Mouse (Mus musculus) liver, embryonic 11.5 days (tissue): ENCODE results near the gene Gm136. TPM values are rescaled to one million over a fixed set of nuclear protein-coding genes. Genes with fewer than 3 reads are reported as not detected.

ENCODE experiments used
- polyA plus RNA-seq: library from polyadenylated mRNA; unstranded; fragments of >200 nt; fragmentation: Nextera tagmentation; extraction: Ambion mirVana; gene quantifications from 2 replicates; pipeline ENCODE4 v1.2.1, GENCODE M21; 2014

Gene Gm136
- polyA plus RNA-seq, 1 experiment from 2014 or later = not detected

Other genes starting within 250 kb of the Gm136 start
- 44.0 and 44.2 TPM in 2 replicates for gene Akirin2, start 205.3 kb downstream of the Gm136 start, polyA plus RNA-seq
- 116 and 130 TPM in 2 replicates for gene Orc3, start 141.3 kb downstream of the Gm136 start, polyA plus RNA-seq
- gene Rars2, start 141.3 kb downstream of the Gm136 start, polyA plus RNA-seq = 70.9 and 85.1 TPM in 2 replicates
- 40.1 and 42.8 TPM in 2 replicates for gene Slc35a1, start 68.8 kb downstream of the Gm136 start, polyA plus RNA-seq
- gene Cfap206, start 26.1 kb downstream of the Gm136 start, polyA plus RNA-seq = 0.13 TPM in 1 of 2 replicates, not detected in the other
- 42.9 and 45.0 TPM in 2 replicates for gene Smim8, start 22.2 kb upstream of the Gm136 start, polyA plus RNA-seq
- 16.2 and 16.8 TPM in 2 replicates for gene Zfp292, start 126.7 kb upstream of the Gm136 start, polyA plus RNA-seq
- gene Cga, start 137.5 kb upstream of the Gm136 start, polyA plus RNA-seq = 0.29 TPM in 1 of 2 replicates, not detected in the other